11 mouse cellular contexts compared by ENCODE assay signal in genomic region chr5:140582995-140583731, GRCm38 (mm10). TPM values are rescaled to one million over a fixed set of nuclear protein-coding genes. Genes with fewer than 3 reads are reported as not detected.
DNase-seq lines count a peak whose midpoint lies in the region; ATAC-seq and TF ChIP-seq lines count a peak whose summit lies in the region.
"Had no signal": no experiment of that assay in that cellular context is flagged by ENCODE, and none has a peak within 500 bp of the region (broad histone marks: within the 10 kb centered on the region; RNA-seq: fewer than 3 reads in every experiment).

No protein-coding gene starts in this region.

- intact Hi-C loops in left cerebral cortex, adult 2 months (cut with DNase I) = no loop called here

- TF ChIP-seq CTCF in midbrain, postnatal 0 days (IDR thresholded peaks at IDR 0.05) = no peak
- no peak for TF ChIP-seq CTCF in left cerebral cortex, adult 2 months (IDR thresholded peaks at IDR 0.05)

- no peak overlapping the region for H3K4me2 ChIP-seq in embryonic facial prominence, embryonic 13.5 days
- H3K4me2 ChIP-seq in hindbrain, embryonic 14.5 days (replicated peaks) = no peak overlapping the region
- H3K4me2 ChIP-seq in midbrain, postnatal 0 days (ENCODE audit: low read depth, low read length, poor library complexity, severe bottlenecking) = no peak overlapping the region

- H3K9ac ChIP-seq in embryonic facial prominence, embryonic 13.5 days = peak overlapping the region; percentile 40; the same call in 1 of the 2 replicates
- no peak overlapping the region for H3K9ac ChIP-seq in hindbrain, embryonic 14.5 days
- H3K9ac ChIP-seq in midbrain, postnatal 0 days (replicated peaks; ENCODE audit: low read length, poor library complexity, severe bottlenecking) = no peak overlapping the region

- no peaks in the 10 kb centered on the region for H3K27me3 ChIP-seq in embryonic facial prominence, embryonic 13.5 days
- H3K27me3 ChIP-seq in hindbrain, embryonic 14.5 days (ENCODE audit: control insufficient read depth, insufficient read depth, low read length) = no peaks in the 10 kb centered on the region
- no peaks in the 10 kb centered on the region for H3K27me3 ChIP-seq in midbrain, postnatal 0 days (ENCODE audit: insufficient read depth, low read length)

- peak; percentile 62 for DNase-seq in Muller cell, postnatal 12 days (ENCODE audit: inconsistent ontology term)
- no peak for DNase-seq in hindbrain, embryonic 14.5 days (ENCODE audit: low spot score)
- DNase-seq in midbrain, postnatal 0 days (ENCODE audit: low spot score) = peak; percentile 57
- no peak for DNase-seq in cerebellum, postnatal 4 days (ENCODE audit: low spot score in 2 of 2)
- no peak for DNase-seq in left cerebral cortex, adult 2 months (ENCODE audit: extremely low spot score in 1 of 2, low spot score in 2 of 2)
- no peak for DNase-seq in heart, adult 18-20 months
- DNase-seq: heart, postnatal 14 days; right cerebral cortex, postnatal 25 days; thymus, postnatal 25 days had no signal

- peak overlapping the region; percentile 64 for H3K27ac ChIP-seq in embryonic facial prominence, embryonic 13.5 days
- peak overlapping the region; percentile 69; the same call in 1 of the 2 replicates for H3K27ac ChIP-seq in hindbrain, embryonic 14.5 days
- 0 out of 2 replicates have a peak overlapping the region, but pooled peaks have one; percentile 6 for H3K27ac ChIP-seq in midbrain, postnatal 0 days (ENCODE audit: low read depth, low read length)
- H3K27ac ChIP-seq in left cerebral cortex, adult 2 months = no peak overlapping the region

- WGBS in embryonic facial prominence, embryonic 13.5 days = 23% methylated on average over 8 of the region's 8 CpGs
- 13% methylated on average over 8 of the region's 8 CpGs for WGBS in hindbrain, embryonic 14.5 days
- 16% methylated on average over 8 of the region's 8 CpGs for WGBS in midbrain, postnatal 0 days

- no peak overlapping the region for H3K4me3 ChIP-seq in embryonic facial prominence, embryonic 13.5 days
- no peak overlapping the region for H3K4me3 ChIP-seq in hindbrain, embryonic 14.5 days (replicated peaks; ENCODE audit: low read length)
- no peak overlapping the region for H3K4me3 ChIP-seq in midbrain, postnatal 0 days (ENCODE audit: low read depth, low read length)
- H3K4me3 ChIP-seq in left cerebral cortex, adult 2 months = no peak overlapping the region

- no peaks in the 10 kb centered on the region for H3K9me3 ChIP-seq in embryonic facial prominence, embryonic 13.5 days
- no peaks in the 10 kb centered on the region for H3K9me3 ChIP-seq in hindbrain, embryonic 14.5 days (ENCODE audit: control insufficient read depth, low read length)
- H3K9me3 ChIP-seq in midbrain, postnatal 0 days (ENCODE audit: low read length) = no peaks in the 10 kb centered on the region

- no peak for ATAC-seq in embryonic facial prominence, embryonic 13.5 days (ENCODE audit: insufficient number of reproducible peaks, insufficient read depth, low FRiP score, low TSS enrichment, low read depth)
- no peak for ATAC-seq in hindbrain, embryonic 14.5 days (ENCODE audit: low FRiP score)
- ATAC-seq in midbrain, postnatal 0 days (ENCODE audit: low FRiP score) = no peak

- peaks cover 64% of the 10 kb centered on the region for H3K4me1 ChIP-seq in embryonic facial prominence, embryonic 13.5 days
- peaks cover 41% of the 10 kb centered on the region for H3K4me1 ChIP-seq in hindbrain, embryonic 14.5 days (replicated peaks; ENCODE audit: control insufficient read depth, insufficient read depth, low read length)
- H3K4me1 ChIP-seq in midbrain, postnatal 0 days (ENCODE audit: insufficient read depth, low read length) = peaks cover 12% of the 10 kb centered on the region

- H3K36me3 ChIP-seq in embryonic facial prominence, embryonic 13.5 days = no peaks in the 10 kb centered on the region
- H3K36me3 ChIP-seq in hindbrain, embryonic 14.5 days (replicated peaks; ENCODE audit: control insufficient read depth, insufficient read depth) = no peaks in the 10 kb centered on the region
- H3K36me3 ChIP-seq in midbrain, postnatal 0 days (ENCODE audit: insufficient read depth, low read length) = no peaks in the 10 kb centered on the region

RNA-seq across cellular contexts. Expression of gene Grifin, which starts 18.3 kb away (rescaled TPM):
- not detected in 2 replicates for polyA plus RNA-seq in embryonic facial prominence, embryonic 13.5 days (2015; fragmentation: Nextera tagmentation; extraction: Ambion mirVana)
- polyA plus RNA-seq in hindbrain, embryonic 14.5 days (2014; fragmentation: Nextera tagmentation; extraction: Ambion mirVana) = 0.61 TPM in 1 of 2 replicates, not detected in the other
- total RNA-seq in midbrain, postnatal 0 days (2014; rRNA removed) = not detected in 2 replicates
- polyA plus RNA-seq in midbrain, postnatal 0 days (2015; fragmentation: Nextera tagmentation; extraction: Ambion mirVana) = 0.39 TPM in 1 of 2 replicates, not detected in the other
- total RNA-seq in left cerebral cortex, adult 2 months (2021) = not detected
- not detected for total RNA-seq in heart, adult 18-20 months (2021)
- total RNA-seq: heart, postnatal 14 days; layer of hippocampus, postnatal 10 days had no signal

RNA-seq across cellular contexts. Expression of gene Lfng, which starts 24.0 kb away (rescaled TPM):
- polyA plus RNA-seq in embryonic facial prominence, embryonic 13.5 days (2015; fragmentation: Nextera tagmentation; extraction: Ambion mirVana) = 20.6 and 21.8 TPM in 2 replicates
- polyA plus RNA-seq in hindbrain, embryonic 14.5 days (2014; fragmentation: Nextera tagmentation; extraction: Ambion mirVana) = 25.7 and 30.1 TPM in 2 replicates
- total RNA-seq in midbrain, postnatal 0 days (2014; rRNA removed) = 55.6 and 56.6 TPM in 2 replicates
- 20.1 and 22.5 TPM in 2 replicates for polyA plus RNA-seq in midbrain, postnatal 0 days (2015; fragmentation: Nextera tagmentation; extraction: Ambion mirVana)
- total RNA-seq in left cerebral cortex, adult 2 months (2021) = 10 to 100 TPM; 25.9 to 26.2 TPM
- 1 to 10 TPM; 6.7 to 9.9 TPM for total RNA-seq in heart, adult 18-20 months (2021)

Comparison
In these comparisons a context has a peak if more than half of its experiments do, and no peak if none do; other contexts are left out.
1. DNase-seq: peak in Muller cell, postnatal 12 days (single experiment) and midbrain, postnatal 0 days (single experiment); none in hindbrain, embryonic 14.5 days (single experiment), cerebellum, postnatal 4 days (0 of 2), left cerebral cortex, adult 2 months (0 of 2) and heart, adult 18-20 months (0 of 2).